Mouse (Mus musculus) forebrain, embryonic 10.5 days (tissue): ENCODE measurements around the gene Gpc2. TPM values are rescaled to one million over a fixed set of nuclear protein-coding genes. Genes with fewer than 3 reads are reported as not detected.

Experiments
- DNase-seq: peaks from one replicate; pipeline ENCODE4 v3.0.0-alpha.2; 2017; ENCODE audit warnings: low spot score; ENCODE audit errors: extremely low spot score
- H3K27ac ChIP-seq: fragments of 300-500 bp; sonication (generic); 2 replicates; pipeline ENCODE4 v1.5.1; 2016; ENCODE audit warnings: mild to moderate bottlenecking
- H3K27me3 ChIP-seq: fragments of 300-500 bp; sonication (generic); 2 replicates; pipeline ENCODE4 v1.6.1; 2016; ENCODE audit warnings: mild to moderate bottlenecking; ENCODE audit not compliant: poor library complexity, severe bottlenecking
- H3K36me3 ChIP-seq: fragments of 300-500 bp; sonication (generic); replicated peaks from 2 replicates; pipeline ENCODE4 v1.6.1; 2016; ENCODE audit warnings: mild to moderate bottlenecking, moderate library complexity
- H3K4me1 ChIP-seq: fragments of 300-500 bp; sonication (generic); 2 replicates; pipeline ENCODE4 v1.6.1; 2016
- H3K4me3 ChIP-seq: fragments of 300-500 bp; sonication (generic); 2 replicates; pipeline ENCODE4 v1.5.1; 2016; ENCODE audit warnings: mild to moderate bottlenecking, moderate library complexity
- H3K9me3 ChIP-seq: fragments of 300-500 bp; sonication (generic); 2 replicates; pipeline ENCODE4 v1.6.1; 2016; ENCODE audit warnings: mild to moderate bottlenecking, moderate library complexity
- WGBS: fragments of 180-500 bp; shearing (Covaris S2); methylation state at CpG from one replicate; pipeline ENCODE4 v1.1.7; 2016; 5-methylcytosine and 5-hydroxymethylcytosine counted together
- polyA plus RNA-seq: library from polyadenylated mRNA; unstranded; fragments of >200 nt; fragmentation: Nextera tagmentation; extraction: Ambion mirVana; gene quantifications from 2 replicates; pipeline ENCODE4 v1.2.1, GENCODE M21; 2016

Gene Gpc2
- polyA plus RNA-seq = 34.8 and 36.7 TPM in 2 replicates

- H3K4me1 ChIP-seq = peaks cover 48% of the 10 kb centered on the region
- peaks cover 9% of the 10 kb centered on the region for H3K9me3 ChIP-seq
- H3K36me3 ChIP-seq = peaks cover 39% of the 10 kb centered on the region
- peak within 1 kb of the TSS; percentile 92 for H3K27ac ChIP-seq
- WGBS = 1% methylated on average over 56 of the region's 56 CpGs
- peak within 1 kb of the TSS; percentile 77 for H3K4me3 ChIP-seq
- peak; percentile 99 for DNase-seq
- H3K27me3 ChIP-seq = peaks cover 37% of the 10 kb centered on the region
These were observed at the start of gene Gpc2, which contains the start of the genes Gm43720 and Stag3 for GRCm38 (mm10) chr5:138279585-138280424. Gene Gpc2 (minus strand): TSS chr5:138280005. Gene Gm43720 (minus strand): TSS chr5:138279958. Gene Stag3 (plus strand): TSS chr5:138280240.

DNA sequence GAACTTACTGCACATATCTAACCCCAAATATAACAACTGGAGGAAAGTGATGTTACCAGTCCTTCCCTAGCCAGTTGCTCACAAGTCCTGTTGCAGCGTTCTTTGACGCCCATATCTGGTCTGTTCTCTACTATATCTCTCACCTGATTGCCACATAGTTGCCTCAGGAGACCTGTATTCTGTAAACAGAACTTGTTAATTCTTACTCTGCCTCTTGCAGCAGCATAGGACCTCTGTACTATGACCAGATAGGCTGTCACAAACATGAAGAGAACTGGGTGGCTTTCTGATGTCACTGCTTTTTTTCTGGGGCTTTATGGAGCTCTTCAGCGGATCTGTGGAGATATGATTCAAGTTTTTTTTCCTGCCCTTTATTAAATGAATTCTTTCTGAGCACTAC lies 33.0 kb upstream of the Gpc2 start:
- Histone ChIP-seq H3K36me3 (no peaks in the 10 kb centered on the region), H3K27me3 (no peaks in the 10 kb centered on the region), H3K27ac (no peak overlapping the region), H3K9me3 (no peaks in the 10 kb centered on the region), H3K4me3 (no peak overlapping the region), H3K4me1 (no peaks in the 10 kb centered on the region)
- 87% methylated on average over 3 of the region's 3 CpGs for WGBS
- no peak for DNase-seq

- Histone ChIP-seq H3K27ac (no peak overlapping the region), H3K4me1 (no peaks in the 10 kb centered on the region), H3K27me3 (no peaks in the 10 kb centered on the region), H3K36me3 (no peaks in the 10 kb centered on the region), H3K9me3 (no peaks in the 10 kb centered on the region), H3K4me3 (no peak overlapping the region)
- DNase-seq = no peak
- WGBS = 92% methylated on average over 2 of the region's 2 CpGs
These were observed 19.8 kb upstream of the Gpc2 start for GRCm38 (mm10) chr5:138299613-138300012.

DNA sequence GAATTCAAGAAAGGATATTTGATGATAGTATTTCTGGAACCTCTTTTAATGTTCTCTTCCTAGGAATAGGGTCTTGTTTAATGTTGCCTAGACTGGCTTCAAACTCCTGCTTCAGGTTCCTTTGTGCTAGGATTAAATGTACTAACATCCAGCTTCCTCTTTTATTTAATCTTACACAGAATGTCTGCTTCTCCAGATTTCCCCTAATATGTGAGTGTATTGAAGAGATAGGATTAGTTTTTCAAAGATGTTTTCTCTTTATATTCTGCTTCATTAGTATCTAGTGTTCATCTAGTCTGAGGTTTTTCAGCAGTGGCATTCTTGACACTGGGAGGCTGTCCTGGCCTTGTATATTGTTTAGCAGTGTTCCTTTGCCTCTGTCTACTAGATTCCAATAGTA lies 14.4 kb upstream of the Gpc2 start:
- Histone ChIP-seq H3K36me3 (no peaks in the 10 kb centered on the region), H3K27ac (no peak overlapping the region), H3K4me1 (no peaks in the 10 kb centered on the region), H3K4me3 (no peak overlapping the region), H3K27me3 (no peaks in the 10 kb centered on the region), H3K9me3 (no peaks in the 10 kb centered on the region)
- no peak for DNase-seq

DNA sequence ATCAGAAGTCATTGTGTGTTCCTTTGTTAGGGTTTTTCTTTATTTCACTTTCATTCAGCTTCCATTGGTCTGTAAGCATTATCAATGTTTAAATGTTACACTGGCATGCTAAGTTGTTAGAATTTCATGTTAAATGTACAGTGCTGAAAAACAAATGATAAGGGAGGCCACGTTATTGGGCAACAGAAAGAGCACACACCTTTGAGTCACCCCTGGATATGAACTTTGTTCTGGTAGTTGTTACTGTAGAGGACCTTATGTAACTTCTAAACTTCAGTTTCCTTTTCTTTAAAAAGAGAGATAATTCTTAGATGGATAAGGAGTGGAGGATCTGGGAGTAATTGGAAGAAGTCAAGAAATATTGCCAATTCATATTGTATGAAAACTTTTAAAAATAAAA lies 11.8 kb upstream of the Gpc2 start:
- Histone ChIP-seq H3K4me1 (no peaks in the 10 kb centered on the region), H3K9me3 (no peaks in the 10 kb centered on the region), H3K27me3 (no peaks in the 10 kb centered on the region), H3K27ac (no peak overlapping the region), H3K36me3 (no peaks in the 10 kb centered on the region), H3K4me3 (no peak overlapping the region)
- 86% methylated on average over 1 of the region's 1 CpGs for WGBS
- no peak for DNase-seq

GRCm38 (mm10) chr5:138287861-138288260 lies 8.1 kb upstream of the Gpc2 start:
- Histone ChIP-seq H3K27me3 (no peaks in the 10 kb centered on the region), H3K27ac (no peak overlapping the region), H3K4me1 (no peaks in the 10 kb centered on the region), H3K9me3 (no peaks in the 10 kb centered on the region), H3K36me3 (no peaks in the 10 kb centered on the region), H3K4me3 (no peak overlapping the region)
- no peak for DNase-seq
- 76% methylated on average over 3 of the region's 3 CpGs for WGBS

- no peak overlapping the region for H3K27ac ChIP-seq
- peaks cover 1% of the 10 kb centered on the region; the same call in 1 of the 2 replicates for H3K36me3 ChIP-seq
- DNase-seq = no peak
- peaks cover 10% of the 10 kb centered on the region for H3K4me1 ChIP-seq
- H3K4me3 ChIP-seq = no peak overlapping the region
- 65% methylated on average over 1 of the region's 1 CpGs for WGBS
- H3K27me3 ChIP-seq = peaks cover 16% of the 10 kb centered on the region
- H3K9me3 ChIP-seq = peaks cover 9% of the 10 kb centered on the region
These were observed 3.7 kb upstream of the Gpc2 start for GRCm38 (mm10) chr5:138283540-138283939.

- Histone ChIP-seq H3K4me3 (no peak overlapping the region), H3K36me3 (peaks cover 19% of the 10 kb centered on the region), H3K4me1 (peaks cover 28% of the 10 kb centered on the region), H3K27me3 (peaks cover 23% of the 10 kb centered on the region), H3K27ac (no peak overlapping the region), H3K9me3 (peaks cover 9% of the 10 kb centered on the region)
- no peak for DNase-seq
- 80% methylated on average over 2 of the region's 2 CpGs for WGBS
These were observed 2.0 kb upstream of the Gpc2 start for GRCm38 (mm10) chr5:138281798-138282197.

DNA sequence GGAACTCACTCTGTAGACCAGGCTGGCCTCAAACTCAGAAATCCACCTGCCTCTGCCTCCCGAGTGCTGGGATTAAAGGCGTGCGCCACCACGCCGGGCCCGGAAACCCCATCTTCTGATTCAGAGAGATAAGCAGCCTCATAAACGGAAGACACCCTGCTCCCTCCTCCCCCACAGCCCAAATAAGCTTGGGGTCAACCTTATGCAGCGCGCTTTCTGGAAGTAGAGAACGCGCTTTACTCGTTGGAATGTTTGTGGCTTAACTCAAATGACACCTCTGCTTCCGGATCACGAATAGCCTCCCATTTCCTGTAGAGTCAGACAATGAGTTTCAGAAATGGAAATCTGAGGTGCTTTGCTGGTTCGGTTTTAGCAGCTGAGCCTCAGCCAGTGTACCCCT lies 1.0 kb upstream of the Gpc2 start:
- Histone ChIP-seq H3K27me3 (peaks cover 32% of the 10 kb centered on the region), H3K9me3 (peaks cover 9% of the 10 kb centered on the region), H3K4me3 (no peak overlapping the region; the same call in 1 of the 2 replicates), H3K36me3 (peaks cover 28% of the 10 kb centered on the region), H3K27ac (no peak overlapping the region), H3K4me1 (peaks cover 37% of the 10 kb centered on the region)
- 92% methylated on average over 15 of the region's 15 CpGs for WGBS
- no peak for DNase-seq

DNA sequence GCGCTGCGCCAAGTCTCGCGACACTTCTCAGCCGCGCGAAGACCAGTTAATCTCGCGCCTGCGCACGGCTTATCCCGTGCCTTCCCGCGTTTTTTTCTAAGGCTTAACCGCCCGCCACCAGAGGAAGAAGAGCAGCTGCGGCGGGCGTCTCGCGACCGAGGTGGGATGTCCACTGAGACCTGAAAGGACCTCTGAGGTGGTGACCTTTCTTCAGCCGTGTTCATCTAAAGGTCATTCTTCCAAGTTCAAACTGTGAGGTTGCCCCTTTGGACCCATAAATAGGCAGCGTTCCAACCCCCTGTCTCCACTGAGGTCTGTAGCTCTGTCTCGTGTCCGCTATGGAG lies 592 bp upstream of the Gpc2 start:
- H3K27me3 ChIP-seq = peaks cover 34% of the 10 kb centered on the region
- H3K27ac ChIP-seq = peak overlapping the region; percentile 69; the same call in 1 of the 2 replicates
- 24% methylated on average over 26 of the region's 26 CpGs for WGBS
- H3K36me3 ChIP-seq = peaks cover 33% of the 10 kb centered on the region
- H3K4me1 ChIP-seq = peaks cover 42% of the 10 kb centered on the region
- DNase-seq = no peak
- peak overlapping the region; percentile 77 for H3K4me3 ChIP-seq
- H3K9me3 ChIP-seq = peaks cover 9% of the 10 kb centered on the region

DNA sequence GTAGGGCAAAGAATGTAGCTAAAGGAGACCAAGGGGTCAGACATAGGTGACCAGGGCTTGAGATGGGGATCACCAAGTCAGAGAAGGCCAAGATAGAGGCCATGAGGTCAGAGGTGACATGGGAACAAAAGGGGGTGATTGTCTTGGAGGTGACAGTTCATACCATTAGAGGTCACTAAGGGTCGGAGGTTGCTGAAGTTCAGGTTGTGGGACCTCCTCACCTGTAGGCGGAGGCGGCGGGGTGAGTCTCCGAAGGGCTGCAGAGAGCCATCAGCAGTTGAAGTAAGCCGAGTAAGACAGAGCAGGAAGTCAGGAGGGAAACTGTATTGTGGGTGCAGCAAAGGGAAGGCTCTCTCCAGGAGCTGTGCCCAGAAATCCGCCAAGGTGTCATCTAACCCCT lies 1.8 kb downstream of the Gpc2 start:
- Histone ChIP-seq H3K27me3 (peaks cover 50% of the 10 kb centered on the region), H3K9me3 (peaks cover 9% of the 10 kb centered on the region), H3K36me3 (peaks cover 45% of the 10 kb centered on the region), H3K4me3 (peak overlapping the region; percentile 77), H3K27ac (no peak overlapping the region), H3K4me1 (peaks cover 66% of the 10 kb centered on the region)
- 92% methylated on average over 7 of the region's 7 CpGs for WGBS
- no peak for DNase-seq

GRCm38 (mm10) chr5:138275216-138276050 lies 4.4 kb downstream of the Gpc2 start:
- WGBS = 6% methylated on average over 41 of the region's 41 CpGs
- peaks cover 89% of the 10 kb centered on the region for H3K4me1 ChIP-seq
- peak overlapping the region; percentile 73 for H3K27ac ChIP-seq

DNA sequence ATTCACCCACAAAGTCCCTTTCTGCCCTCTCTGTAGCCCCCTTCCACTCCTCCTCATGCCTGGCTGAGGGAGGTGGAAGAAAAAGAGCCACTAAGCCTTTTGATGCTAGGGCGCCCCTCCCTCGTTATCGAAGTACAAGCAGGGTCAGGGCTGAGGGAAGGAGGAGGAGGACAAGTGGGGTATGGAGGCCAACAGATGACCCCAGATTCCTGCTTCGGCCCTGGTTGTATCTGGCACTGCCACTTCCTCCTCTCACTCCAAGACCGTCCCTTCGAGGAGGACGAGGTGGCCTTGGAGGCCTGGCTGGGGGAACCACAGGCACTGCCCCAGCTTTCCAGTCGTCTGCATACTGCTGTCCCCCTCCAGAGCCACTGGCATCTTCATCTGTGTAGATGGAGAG lies 5.6 kb downstream of the Gpc2 start:
- no peak for DNase-seq
- peaks cover 45% of the 10 kb centered on the region for H3K36me3 ChIP-seq
- H3K4me1 ChIP-seq = peaks cover 86% of the 10 kb centered on the region
- peaks cover 51% of the 10 kb centered on the region for H3K27me3 ChIP-seq
- 63% methylated on average over 8 of the region's 8 CpGs for WGBS
- no peaks in the 10 kb centered on the region for H3K9me3 ChIP-seq
- H3K4me3 ChIP-seq = no peak overlapping the region; the same call in 1 of the 2 replicates
- H3K27ac ChIP-seq = no peak overlapping the region

More at GRCm38 (mm10) chr5:138275216-138276050, 4.4 kb downstream of the Gpc2 start:
- H3K4me3 ChIP-seq = peak overlapping the region; percentile 47
- no peak for DNase-seq
- peaks cover 45% of the 10 kb centered on the region for H3K36me3 ChIP-seq
- H3K9me3 ChIP-seq = peaks cover 1% of the 10 kb centered on the region
- H3K27me3 ChIP-seq = peaks cover 51% of the 10 kb centered on the region
